Mouse (Mus musculus) gastrocnemius, postnatal 4 days (tissue): ENCODE data around the gene Tlx1. TPM values are rescaled to one million over a fixed set of nuclear protein-coding genes. Genes with fewer than 3 reads are reported as not detected.

ENCODE experiments used
- DNase-seq, 2 experiments: peaks; one replicate each; pipeline ENCODE4 v3.0.0; 2021 to 2022; ENCODE audit warnings: low spot score in 2 of 2, mixed read lengths in 2 of 2
- long read RNA-seq, 2 experiments: library from polyadenylated mRNA; stranded (forward); transcript quantifications; one replicate each; pipeline ENCODE4 v2.0.0; 2021
- total RNA-seq, 2 experiments: library from RNA; stranded (reverse); gene quantifications; 2 replicates each; pipeline ENCODE4 v1.2.3; 2021

Tlx1 gene
- under 1 TPM in 1 of 2 experiments, not detected in 1; 0.31 TPM for total RNA-seq
- long read RNA-seq, experiment 1, partial matches to known transcripts: 0 of 1 reads
- long read RNA-seq, experiment 1, other reads (novel, unspliced or antisense): 0 of 1 reads
- long read RNA-seq, experiment 2, partial matches to known transcripts: 0 of 2 reads
- long read RNA-seq, experiment 2, other reads (novel, unspliced or antisense): 1 of 2 reads

DNA sequence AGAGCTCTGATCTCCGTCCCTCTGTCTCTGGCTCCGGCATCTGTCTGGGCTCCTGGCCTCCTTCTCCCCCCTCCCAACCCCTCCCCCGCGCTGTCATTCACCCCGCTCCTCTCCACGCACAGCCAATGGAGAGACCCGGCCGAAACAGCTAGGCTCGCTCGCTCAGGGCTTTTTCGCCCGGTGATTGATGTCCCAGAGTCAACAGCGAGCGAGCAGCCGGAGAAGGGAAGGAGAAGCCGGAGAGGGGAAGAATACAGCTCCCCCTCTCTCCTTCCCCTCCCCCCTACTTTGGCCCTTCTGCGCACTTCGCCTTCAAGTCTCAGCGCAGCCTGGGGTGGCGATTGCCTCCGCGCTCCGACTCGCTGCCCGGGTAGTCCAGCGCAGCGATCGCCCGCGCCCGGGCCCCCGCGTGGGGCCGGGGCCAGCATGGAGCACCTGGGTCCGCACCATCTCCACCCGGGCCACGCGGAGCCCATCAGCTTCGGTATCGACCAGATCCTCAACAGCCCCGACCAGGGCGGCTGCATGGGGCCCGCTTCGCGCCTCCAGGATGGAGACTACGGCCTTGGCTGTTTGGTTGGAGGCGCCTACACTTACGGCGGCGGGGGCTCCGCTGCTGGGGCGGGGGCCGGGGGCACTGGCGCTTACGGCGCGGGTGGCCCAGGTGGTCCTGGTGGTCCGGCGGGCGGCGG is at the start of gene Tlx1:
Gene Tlx1, plus strand, starts transcription at position 191 of the 692 bp plus-strand sequence.
- no peak for DNase-seq

DNA sequence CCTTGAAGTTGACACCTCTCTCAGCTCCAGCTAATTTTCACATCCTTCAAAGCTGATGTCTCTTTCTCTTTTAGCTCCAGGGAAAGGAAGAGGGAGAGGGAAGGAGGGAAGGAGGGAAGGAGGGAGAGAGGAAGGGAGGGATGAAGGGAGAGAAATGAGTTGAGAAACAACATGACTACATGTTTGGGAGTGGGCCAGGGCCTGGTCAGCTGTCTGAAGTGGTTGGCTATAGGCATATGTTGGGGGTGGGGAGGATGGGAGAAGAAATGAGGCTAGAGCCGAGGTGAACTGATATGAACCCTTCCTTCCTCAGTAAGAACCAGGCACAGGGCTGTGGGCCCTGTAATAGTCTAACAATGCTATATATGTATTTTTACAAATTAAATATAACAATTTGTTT is 44.9 kb upstream of the Tlx1 start:
- DNase-seq: no peak

DNA sequence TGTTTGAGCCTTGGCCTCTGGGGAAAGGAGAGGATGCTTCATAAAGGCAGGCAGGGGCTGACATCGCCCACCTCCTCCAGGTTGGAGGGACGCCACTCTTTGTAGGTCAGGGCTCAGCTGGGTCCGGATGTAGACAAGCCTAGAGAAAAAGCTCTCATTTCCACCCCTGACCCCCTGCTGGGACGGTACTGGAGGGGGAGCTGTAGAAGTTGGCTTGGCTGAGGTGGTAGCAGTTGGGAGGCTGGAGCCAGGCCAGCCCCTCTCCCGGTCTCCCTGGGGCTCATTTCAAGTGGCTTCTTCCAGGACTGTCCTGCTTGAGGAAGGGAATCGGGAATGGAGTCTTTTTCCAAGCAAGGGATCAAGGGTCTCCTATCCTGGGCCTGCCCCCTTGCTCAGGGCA is 43.8 kb upstream of the Tlx1 start:
- no peak for DNase-seq

DNA sequence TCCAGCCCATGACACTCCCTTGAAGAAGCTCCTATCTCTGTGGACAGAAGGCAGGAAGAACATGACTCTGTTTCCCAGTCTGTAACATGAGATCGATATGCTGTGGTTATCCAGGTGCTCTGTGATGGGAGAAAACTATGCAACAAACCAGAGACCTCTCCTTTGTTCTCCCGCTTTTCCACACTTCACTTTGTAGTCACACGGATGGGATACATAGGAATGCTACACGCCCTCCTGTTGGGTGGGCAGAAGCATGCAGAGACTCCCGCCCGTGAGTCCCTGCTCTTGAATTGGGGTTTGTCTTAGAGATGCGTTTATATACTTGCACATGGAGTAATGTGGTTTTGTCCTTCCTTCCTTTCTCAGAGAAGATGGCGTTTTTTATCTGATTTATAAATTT is 39.8 kb upstream of the Tlx1 start:
- no peak for DNase-seq

DNA sequence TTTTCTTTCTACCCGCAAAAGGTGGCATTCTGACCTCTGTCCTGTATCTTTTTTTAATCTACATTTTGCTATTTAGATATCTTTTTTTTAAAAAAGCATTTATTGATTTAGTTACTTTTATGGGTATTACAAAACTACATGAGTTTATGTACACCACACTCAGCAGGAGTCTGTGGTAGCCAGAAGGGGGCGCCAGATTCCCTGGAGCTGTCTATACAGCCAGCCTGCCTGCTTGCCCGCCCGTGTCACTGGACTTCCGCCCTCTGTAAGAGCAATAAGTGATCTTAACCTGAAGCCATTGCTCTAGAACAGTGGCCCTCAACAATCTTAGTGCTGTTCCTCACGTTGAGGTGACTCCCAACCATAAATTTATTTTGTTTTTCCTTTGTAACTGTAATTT is 38.0 kb upstream of the Tlx1 start:
- DNase-seq: no peak

DNA sequence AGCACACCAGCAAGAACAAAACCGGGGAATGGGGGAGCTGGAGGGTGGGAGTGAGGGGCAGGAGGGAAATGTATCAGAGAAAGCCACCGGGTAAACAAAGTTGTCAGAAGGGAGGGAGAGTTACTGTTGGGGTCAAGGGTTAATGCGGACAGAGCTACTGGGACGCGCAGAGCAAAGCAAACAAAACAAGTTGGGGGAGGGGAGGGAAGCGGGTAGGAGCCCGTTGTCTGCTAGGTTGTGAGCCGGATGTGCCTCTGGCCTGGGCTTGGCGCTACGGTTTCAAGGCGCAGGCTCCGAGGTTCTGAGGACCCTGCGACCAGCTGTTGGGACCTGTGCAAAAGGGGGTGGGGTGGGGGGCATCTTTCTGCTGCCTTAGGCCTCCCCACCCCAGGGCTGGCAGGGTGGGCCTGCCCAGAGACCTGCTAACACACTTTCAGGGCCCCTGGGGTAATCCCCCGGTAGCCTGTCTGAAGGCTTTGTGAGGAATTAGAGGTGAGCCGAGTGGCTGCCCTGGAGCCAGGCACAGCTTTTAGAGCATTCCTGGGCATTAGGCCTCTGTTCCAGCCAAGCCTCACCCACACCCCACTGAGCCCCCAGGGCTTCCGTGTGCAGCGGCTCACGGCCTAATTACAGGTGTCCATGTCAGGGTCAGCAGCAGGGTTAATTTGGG is 36.6 kb upstream of the Tlx1 start:
- DNase-seq: no peak

DNA sequence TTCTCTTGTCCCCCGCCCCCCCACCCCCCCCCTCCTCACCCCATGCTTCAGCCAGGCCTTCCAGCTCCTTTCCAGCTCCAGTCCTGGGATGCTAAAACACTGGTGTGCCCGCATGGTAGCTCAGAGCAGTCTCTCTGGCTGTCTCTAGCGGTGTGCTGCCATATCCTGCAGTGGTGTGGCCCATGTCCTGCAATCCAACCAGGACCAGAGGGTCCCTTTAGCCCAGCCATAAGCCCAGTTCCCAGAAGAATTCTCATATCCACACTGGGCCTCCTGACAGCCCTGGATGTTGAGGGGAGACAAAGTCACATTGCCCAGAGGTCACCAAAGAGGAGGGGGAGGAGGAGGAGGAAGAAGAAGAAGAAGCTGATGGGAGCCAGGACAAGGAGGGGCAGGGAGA is 35.7 kb upstream of the Tlx1 start:
- DNase-seq: no peak

DNA sequence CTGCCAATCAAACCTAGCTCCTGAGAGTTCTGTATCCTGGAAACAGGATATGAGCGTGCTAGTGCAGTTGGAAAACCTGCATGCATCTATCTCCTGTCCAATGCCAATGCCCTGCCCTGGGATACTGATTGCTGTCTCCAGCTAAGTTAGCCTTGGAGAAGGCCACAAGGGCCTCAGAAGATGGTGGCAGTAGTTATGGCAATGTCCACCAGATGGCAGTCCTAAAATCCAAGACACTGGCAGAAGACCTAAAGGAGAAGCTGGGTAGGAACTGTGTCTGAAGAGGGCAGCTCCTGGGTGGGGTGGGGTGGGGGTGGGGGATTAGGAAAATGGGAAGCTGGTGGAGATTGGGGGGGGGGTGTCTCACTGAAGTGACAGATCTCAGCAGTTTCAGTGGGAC is 33.7 kb upstream of the Tlx1 start:
- DNase-seq: no peak

DNA sequence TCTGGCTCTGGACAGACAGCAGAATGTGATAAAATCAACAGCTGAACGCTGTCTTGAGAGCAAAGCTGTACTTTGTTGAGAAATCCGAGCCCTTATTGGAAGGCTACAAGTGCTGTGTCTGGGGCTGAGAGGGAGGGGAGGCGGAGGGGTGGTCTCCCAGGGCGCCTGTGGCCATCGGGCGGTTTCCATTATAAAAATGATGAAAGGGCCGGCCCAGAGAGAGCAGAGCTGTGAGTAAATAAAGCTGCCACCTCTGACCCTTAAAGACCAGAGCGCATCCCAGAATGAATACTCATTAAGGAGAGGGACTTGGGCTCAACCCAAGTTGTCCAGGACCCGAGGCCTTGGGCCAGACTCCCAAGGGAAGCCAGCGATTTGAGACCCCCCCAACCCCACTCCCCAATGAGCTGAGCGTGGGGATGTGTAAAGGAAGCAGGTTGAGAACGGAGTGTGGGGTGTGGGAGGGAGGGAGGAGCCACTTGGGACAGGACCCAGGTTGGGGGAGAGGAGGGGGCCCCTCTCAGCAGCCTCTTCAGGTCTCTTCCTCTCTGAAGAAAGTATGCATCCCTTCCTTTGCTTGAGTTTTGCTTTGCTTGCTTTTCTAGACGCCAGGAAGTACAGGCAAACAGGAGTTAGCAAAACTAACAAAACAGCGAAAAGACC is 18.4 kb upstream of the Tlx1 start:
- no peak for DNase-seq

DNA sequence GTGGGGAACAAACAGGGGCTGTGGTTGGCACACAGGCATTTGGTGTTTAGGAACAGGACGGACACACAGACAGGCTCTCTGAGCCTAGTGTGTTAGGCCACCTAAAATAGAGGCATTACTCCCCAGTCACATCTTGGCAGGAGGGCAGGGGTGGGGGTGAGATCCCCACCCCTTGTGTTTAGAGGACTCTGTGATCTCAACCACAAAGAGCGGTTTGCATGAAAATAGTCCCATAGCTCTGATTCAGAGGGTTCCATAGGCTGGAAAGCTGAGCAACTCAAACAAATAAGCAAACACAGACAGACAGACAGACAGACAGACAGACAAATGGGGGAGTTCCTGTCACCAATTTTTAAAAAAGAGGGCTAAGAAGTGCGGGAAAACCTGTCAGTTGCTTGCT is 7.9 kb upstream of the Tlx1 start:
- no peak for DNase-seq

DNA sequence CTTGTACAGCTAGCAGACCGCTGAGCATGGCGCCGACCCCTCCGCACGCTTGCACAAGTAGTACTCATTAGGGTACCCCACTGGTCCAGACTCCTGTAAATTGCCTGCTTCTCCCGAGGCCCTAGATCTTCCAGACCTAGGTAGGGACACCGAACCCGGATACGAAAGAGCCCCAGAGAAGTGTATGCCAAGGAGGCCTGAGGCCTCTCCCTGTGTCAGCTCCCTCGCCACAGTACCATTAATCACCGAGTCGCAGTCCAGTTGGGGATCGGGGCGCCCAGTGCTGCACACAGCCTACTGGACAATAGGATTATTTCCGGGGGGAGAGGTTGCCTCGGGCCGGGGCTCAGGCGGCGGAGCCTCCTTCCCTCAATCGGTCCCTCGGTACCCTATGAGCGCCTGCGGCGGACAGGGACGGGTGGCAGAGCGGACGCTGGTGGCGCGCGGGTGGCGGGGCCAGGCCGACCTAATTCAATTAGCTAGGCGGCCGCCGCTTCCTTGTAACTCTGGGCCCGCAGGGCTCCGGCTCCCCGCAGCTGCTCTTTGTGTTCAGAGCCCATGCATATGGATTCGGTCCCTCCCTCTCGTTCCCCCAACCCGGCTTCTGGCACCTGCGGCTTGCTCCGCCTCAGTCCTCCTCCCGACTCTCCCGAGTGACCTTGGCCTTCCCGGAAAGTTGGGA is 7.1 kb upstream of the Tlx1 start:
- DNase-seq: no peak

DNA sequence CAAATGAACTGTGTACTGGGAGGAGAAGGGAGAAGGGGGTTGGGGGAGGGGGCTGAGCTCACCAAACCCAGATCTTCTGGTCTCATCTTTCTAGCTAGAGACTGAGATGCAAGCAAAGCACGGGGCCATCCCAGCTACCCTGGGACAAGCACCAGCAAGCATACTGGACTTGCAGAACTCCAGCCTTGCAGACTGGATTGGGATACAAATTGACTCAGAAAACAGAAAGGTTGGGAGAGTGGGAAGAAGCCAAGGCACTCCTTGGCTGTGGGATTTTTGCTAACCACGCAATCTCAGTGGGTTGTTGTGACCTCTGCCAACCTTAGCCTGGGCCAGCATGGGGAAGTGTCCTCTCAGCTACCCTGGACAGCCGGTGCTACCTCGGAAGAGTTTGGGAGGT is 3.4 kb upstream of the Tlx1 start:
- no peak for DNase-seq

DNA sequence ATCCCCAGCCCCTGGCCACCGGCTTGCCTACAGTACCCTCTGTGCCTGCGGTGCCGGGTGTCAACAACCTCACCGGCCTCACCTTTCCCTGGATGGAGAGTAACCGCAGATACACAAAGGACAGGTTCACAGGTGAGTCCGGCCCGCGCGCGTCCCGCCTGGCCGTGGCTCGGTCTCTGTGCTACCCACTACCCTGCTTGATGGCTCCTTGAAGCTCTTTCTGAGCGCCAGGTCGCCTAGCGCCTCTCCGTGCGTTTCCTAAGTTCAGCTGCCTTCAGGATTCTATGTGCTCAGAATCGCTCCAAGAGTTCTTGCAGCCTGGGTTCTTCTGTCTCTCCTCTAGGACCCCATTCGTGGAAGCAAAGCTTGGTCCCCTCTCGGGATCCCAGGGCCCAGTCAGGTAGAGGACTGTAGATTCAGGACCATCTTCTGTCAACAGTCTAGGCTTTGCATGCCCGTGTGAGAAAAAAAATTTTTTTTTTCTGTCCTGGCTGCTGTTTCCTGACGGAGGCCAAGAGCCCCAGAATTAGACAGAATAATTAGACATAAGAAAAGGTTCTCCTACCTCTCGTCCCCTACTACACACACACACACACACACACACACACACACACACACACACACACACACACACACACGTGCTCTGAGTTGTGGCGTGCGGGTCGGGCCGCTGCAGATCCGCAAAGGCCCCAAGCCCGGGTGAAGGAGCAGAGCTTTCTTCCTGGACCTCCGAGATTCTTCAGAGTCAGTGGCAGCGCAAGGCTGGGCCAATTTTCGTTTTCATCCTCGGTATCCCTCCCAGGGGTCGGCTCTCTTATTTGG is 1.1 kb downstream of the Tlx1 start:
- no peak for DNase-seq

DNA sequence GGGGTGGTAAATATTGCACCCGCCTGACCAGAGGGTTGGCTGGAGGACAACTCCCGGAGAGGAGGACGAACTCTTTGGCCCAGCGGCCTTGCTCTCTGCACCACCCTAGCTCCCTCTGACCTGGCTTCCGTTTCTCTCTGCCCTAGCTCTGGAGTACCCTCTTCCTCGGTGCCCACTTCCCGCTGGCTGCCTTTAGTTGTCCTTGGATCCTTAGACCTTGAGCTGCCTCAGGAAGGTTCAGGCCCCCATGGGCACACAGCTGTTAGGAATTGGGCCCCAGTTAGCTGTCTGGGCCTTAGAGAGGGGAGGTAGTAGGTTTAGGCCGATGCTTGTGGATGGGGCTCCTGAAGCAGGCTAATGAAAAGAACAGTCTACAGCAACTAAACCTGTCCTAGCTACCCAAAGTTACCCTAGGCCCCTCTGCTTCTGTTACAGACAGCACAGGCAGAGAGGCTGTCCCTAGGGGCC is 1.7 kb downstream of the Tlx1 start:
- DNase-seq: no peak

DNA sequence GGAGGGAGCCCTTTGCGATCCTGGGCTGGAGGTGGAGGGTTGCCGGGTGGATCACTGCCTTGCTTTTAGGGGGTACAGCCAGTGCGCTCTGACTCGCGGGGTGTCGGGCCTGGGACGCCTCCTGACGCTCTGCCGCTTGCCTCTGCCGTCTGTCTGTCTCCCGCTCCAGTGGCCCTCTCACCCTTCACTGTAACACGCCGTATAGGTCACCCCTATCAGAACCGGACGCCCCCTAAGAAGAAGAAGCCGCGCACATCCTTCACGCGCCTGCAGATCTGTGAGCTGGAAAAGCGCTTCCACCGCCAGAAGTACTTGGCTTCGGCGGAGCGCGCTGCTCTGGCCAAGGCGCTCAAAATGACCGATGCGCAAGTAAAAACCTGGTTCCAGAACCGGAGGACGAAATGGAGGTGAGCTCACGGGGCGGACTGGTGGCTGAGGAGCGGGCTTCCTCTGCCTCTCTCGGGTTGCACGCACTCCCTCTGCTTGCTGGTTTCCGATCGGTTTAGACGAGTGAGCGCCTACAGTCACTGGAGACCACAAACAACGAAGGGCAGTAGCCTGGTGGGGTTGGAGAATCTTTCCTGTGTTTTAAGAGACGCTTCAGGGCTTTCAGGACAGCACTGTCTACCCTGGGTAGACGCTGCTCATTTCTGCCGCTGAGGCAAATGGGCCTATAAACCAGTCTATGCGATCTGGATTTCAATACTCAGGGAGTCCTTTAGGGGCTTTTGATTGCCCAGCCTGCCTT is 3.0 kb downstream of the Tlx1 start:
- no peak for DNase-seq

DNA sequence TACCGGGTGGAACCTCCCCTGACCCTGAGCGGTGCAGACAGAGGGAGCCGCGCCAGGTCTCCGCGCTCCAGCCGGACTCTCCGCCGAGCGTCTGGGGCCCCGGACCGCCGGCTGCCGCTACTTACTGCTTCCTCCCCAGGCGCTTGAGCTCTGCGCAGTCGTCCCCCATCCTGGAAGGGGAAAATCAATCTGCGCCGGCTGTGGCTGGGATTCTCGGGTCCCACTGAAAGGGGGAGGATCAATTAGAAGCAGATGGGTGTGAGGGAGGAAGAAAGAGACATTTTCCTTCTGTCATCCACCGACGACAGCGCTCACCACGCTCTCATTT is 3.5 kb downstream of the Tlx1 start:
- no peak for DNase-seq

DNA sequence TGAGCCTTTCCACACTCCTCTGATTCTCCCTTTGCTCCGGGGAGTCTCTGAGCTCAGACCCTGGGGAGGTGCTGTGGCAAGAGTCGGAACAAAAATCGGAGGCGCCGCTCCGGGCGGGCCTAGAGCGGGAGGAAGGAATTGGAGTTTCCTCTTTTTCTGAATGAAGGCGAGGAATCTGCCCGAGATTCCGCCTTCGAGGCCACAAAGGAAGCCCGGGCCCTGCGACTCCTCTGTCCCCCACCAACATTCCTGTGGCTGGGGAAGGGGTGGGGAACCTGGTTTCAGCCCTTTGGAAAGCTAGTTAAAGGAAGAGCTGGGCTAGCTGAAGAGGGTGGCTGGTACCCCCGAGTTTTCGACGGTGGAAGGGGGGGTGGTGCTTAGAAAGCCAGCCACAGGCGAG is 4.0 kb downstream of the Tlx1 start:
- DNase-seq: no peak

DNA sequence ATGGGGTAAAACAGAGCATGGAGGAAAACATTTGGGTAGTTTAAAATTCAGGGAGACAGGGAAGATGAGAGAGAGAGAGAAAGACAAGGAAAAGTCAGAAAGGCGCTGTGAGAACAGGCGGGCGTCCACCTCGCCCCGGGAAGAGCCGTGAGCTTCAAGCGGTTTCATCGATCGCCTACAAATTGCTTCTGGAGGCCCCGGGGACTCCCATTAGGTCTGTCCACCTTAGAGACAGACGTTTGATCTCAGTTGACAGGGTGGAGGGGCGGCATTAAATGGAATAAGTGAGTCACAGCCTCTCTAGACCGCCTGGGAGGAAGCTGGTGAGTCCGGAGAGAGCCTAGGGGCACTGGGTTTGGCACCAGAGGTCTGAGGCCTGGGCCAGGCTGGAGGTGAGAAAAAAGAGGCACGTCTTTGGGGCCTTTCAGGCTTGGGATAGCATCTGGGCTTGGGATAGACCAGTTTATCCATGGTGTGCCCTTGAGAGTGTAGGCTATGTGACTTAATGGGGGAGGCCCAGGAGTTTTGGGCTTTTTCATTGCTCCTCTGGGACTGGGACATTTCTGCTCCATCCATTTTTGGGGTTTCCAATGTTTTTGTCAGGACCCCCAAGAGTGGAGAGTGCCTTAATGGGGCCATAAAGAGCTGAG is 4.8 kb downstream of the Tlx1 start:
- DNase-seq: no peak

DNA sequence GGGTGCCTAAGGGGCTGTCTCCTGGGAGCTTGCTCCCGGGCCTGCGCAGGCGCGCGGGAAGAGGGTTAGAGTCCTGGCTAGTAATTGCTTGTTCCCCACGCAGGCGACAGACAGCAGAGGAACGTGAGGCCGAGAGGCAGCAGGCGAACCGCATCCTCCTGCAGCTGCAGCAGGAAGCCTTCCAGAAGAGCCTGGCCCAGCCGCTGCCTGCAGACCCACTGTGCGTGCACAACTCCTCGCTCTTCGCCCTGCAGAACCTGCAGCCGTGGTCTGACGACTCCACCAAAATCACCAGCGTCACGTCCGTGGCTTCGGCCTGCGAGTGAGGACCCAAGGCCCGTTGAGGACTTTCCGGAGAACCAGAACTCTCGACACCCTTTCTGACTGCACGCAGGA is 5.3 kb downstream of the Tlx1 start:
- no peak for DNase-seq

DNA sequence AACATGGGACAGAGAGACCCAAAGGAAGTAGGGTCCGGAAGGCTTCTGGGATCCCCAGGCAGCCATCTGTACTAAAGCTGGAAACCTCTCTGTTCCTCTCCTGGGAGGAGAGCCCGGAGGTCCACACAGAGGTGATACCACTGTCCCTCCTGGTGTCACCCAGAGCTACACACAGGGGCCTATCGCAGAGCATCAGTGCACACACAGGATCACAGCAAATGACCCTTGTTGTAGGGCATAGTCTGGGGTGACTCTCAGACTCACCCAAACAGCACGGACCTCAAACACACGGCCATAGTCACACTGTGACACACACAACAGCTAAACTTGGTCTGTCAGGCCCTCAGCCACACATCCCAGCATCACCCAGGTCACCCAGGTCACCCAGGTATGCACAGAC is 5.9 kb downstream of the Tlx1 start:
- DNase-seq: no peak
